Mouse (Mus musculus) lung, postnatal 4 days (tissue): ENCODE results near the gene Olfr1174-ps.

Experiments
- DNase-seq, 2 experiments: peaks; one replicate each; pipeline ENCODE4 v3.0.0; 2021

The Olfr1174-ps gene

DNA sequence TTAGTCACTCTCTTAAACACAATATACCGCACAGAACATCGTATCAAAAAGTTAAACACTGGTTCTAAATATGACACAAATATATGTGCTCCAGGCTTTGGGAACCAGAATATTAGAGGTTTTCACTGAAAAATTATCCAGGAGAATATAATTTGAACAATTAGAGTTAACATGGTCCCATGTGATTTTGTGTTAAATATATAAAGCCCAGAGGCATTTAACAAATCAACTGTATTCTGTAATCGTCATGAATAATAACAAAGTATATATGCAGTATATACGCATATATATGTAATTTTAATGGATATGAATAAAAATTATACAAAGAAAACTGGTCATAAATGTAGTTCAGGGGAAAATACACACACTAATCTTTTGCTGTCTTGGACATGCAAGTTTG lies at the start of gene Olfr1174-ps:
TSS of gene Olfr1174-ps (minus strand) at position 101 of the 400 bp plus-strand sequence.
- no peak for DNase-seq

DNA sequence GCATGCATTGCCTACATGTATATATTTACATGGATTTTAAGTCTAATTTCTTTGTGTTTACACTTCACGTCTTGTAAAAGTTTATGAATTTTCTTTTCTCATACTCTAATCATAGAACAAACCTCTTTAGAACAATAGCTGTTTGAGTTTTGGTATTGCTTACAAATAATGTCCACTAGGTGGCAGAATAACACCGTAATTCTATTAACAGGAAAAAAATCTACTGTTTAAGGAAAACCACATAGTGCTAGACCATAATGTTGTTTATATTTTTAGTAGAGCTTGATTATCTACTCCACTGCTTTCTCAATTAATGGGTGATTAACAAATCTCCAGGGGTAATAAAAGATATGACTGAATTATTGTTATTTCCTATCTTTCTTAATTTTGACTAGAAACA lies 41.4 kb upstream of the Olfr1174-ps start:
- DNase-seq: no peak

GRCm38 (mm10) chr2:88346392-88346791 lies 31.5 kb upstream of the Olfr1174-ps start, which contains the start of gene Olfr1177-ps:
Olfr1177-ps (minus strand) TSS chr2:88346492.
- no peak for DNase-seq

DNA sequence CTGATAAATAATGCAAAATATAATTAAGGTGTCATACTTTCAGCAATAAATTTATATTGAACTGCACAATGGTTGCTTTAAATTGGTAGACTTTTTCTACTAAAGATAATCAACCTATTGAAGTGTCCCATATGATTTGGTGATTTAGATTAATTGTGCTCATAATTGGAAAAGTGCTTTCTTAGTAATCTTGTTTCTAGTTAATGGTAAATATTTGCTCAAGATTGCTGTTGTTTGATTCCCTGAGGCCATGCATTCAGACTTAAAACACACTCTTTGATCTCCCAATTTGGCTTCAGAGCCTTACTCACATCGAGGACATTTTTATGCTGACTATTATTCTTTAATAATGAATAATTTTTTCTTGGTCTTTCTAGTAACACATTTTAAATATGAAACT lies 21.5 kb upstream of the Olfr1174-ps start, which contains the start of gene Olfr1176:
TSS of gene Olfr1176 (plus strand) at position 301 of the 400 bp plus-strand sequence.
- no peak for DNase-seq

GRCm38 (mm10) chr2:88327115-88327514 lies 12.2 kb upstream of the Olfr1174-ps start, which contains the start of gene Olfr1175-ps:
Olfr1175-ps (minus strand) TSS chr2:88327215.
- no peak for DNase-seq

DNA sequence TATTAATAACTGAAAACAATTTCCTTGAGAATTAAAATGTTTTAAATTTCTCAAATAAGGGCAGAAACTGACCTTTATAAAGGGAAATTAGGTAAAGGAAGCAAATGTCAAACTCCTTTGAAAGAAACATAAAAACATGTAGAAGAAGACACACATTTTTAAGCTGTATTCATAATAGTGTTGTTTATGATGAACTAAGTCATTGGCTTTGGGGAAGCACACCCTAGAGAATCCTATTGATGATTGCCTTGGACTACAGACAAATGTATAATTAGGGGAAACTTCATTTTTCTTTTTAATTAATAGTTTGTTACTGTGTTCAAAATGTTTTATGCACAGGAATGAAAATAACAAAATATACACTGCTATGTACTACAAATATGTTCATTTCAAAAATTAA lies 35.2 kb downstream of the Olfr1174-ps start, which contains the start of gene Olfr1173:
TSS of gene Olfr1173 (minus strand) at position 101 of the 400 bp plus-strand sequence.
- no peak for DNase-seq
